Mouse (Mus musculus) B cell, adult (primary cell): ENCODE data around the gene Pde3b. TPM values are rescaled to one million over a fixed set of nuclear protein-coding genes. Genes with fewer than 3 reads are reported as not detected.

Source experiments
- total RNA-seq: library from RNA; stranded (reverse); gene quantifications from 4 replicates; pipeline ENCODE4 v1.2.4, GENCODE M21; 2023; ENCODE audit not compliant: inconsistent age

Pde3b gene
- total RNA-seq = 40.3 to 62.2 TPM (median 45.1 TPM) in 4 replicates

DNA sequence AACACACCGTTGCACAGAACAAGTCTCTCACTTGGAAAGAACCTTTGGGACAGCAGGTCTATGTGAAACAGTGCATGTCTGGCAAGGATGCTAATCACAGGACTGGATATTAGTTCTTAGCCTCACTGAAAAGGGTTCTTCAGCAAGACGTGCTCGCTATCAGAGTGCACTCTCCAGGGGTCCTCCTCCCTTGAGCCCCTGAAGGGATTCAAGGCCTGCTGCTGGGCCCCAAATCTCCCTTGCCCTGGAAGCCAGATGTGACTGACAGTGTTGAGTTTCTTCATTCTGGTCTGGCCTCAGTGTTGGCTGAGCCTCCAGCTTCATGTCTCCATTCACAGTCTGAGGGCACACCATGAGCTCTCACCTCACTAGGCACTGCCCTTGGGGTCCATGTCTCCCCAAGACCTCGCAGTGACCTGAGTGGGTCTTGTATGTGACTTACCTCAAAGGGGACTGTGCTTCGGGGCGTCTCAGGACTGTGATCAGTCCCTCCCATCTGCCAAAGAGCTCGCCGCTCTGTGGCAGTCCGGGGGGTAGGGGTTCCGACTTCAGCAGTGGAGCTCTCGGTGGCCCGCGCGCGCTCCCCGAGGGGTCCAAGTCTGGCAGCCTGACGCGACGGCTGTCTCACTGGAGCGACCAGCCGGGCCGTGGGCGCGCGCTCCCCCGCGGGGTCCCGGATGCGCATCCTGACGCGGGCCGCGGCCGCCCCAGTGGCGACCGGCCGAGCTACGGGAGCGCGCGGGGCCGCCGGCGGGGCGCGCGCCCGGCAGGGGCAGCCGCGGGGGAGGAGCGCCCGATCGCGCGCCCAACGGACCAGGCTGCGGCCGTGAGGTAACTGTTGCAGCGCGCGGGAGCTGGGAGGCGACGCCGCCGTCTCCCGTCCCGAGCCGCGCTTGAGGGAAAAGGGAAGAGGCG is at the start of gene Pde3b:
Pde3b (plus strand) TSS at position 861 of the 915 bp plus-strand sequence.

DNA sequence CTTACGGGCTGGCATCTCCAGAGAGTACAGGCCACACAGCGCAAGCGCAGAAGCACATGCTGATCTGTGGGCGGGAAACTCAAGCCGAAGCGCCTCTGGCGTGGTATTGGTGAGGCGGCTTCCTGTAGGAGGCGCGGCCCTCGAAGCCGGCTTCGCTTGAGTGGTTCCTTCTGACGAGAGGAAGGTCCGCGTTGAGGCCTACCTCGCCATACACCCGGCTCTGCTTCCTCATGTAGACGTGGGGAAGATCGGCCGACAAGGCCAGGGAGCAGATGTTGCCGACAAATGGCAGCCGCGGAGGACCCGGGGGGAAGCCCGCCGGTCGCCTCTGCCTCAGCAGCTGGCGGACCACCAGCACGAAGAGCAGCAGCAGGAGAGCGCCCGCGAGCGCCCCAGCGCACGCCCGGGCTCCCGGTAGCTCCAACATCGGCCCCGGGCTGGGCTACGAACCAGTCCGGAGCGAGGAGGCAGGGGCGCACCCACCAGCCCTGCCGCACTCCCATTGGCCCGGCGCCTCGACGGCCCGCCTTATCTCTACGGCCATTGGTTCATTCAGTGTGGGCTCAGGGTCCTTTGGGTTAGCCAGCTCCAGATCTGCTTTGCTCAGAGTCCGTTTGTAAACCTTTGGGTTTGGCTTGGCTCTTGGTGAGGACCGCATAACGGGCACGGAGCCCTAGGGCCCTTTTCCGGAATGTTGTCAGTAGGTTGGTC is 147.6 kb downstream of the Pde3b start, which contains the start of gene Cyp2r1:
Cyp2r1 (minus strand) TSS at position 442 of the 711 bp plus-strand sequence.

Other genes with a start within 250 kb of the Pde3b start
- 81.2 to 90.9 TPM (median 89.1 TPM) in 4 replicates for gene Copb1, start 160.6 kb upstream of the Pde3b start, total RNA-seq
- 106 to 119 TPM (median 111 TPM) in 4 replicates for gene Psma1, start 139.2 kb upstream of the Pde3b start, total RNA-seq
- gene Cyp2r1, start 147.7 kb downstream of the Pde3b start, total RNA-seq = 10.3 to 15.5 TPM (median 12.5 TPM) in 4 replicates
- gene Calca, start 221.1 kb downstream of the Pde3b start, total RNA-seq = not detected in 4 replicates